Mouse (Mus musculus) liver, adult (tissue): ENCODE measurements around the gene Cecr2.

Experiments used
- GATA4 ChIP-seq: IDR thresholded peaks from 2 replicates; pipeline ENCODE4 v1.6.1; 2014; ENCODE audit warnings: mild to moderate bottlenecking, low read length; ENCODE audit not compliant: insufficient replicate concordance

Gene Cecr2

GRCm38 (mm10) chr6:120782948-120783347 lies 116.8 kb downstream of the Cecr2 start:
- TF ChIP-seq GATA4 = no peak

- no peak for TF ChIP-seq GATA4
Measured at GRCm38 (mm10) chr6:120784351-120784750, 118.2 kb downstream of the Cecr2 start.

GRCm38 (mm10) chr6:120788068-120788607 lies 122.0 kb downstream of the Cecr2 start:
- TF ChIP-seq GATA4 = no peak

- no peak for TF ChIP-seq GATA4
Measured at GRCm38 (mm10) chr6:120788904-120789303, 122.7 kb downstream of the Cecr2 start.

- no peak for TF ChIP-seq GATA4
Measured at GRCm38 (mm10) chr6:120790153-120790552, 124.0 kb downstream of the Cecr2 start.

- no peak for TF ChIP-seq GATA4
Measured at GRCm38 (mm10) chr6:120790717-120791116, 124.5 kb downstream of the Cecr2 start.

GRCm38 (mm10) chr6:120792947-120793346 lies 126.8 kb downstream of the Cecr2 start:
- TF ChIP-seq GATA4 = no peak

- no peak for TF ChIP-seq GATA4
Measured at GRCm38 (mm10) chr6:120795422-120796086, 129.4 kb downstream of the Cecr2 start.

GRCm38 (mm10) chr6:120796111-120796510 lies 129.9 kb downstream of the Cecr2 start:
- TF ChIP-seq GATA4 = no peak

- no peak for TF ChIP-seq GATA4
Measured at GRCm38 (mm10) chr6:120798019-120798418, 131.8 kb downstream of the Cecr2 start.

- TF ChIP-seq GATA4 = no peak
Measured at GRCm38 (mm10) chr6:120798905-120799304, 132.7 kb downstream of the Cecr2 start.

- no peak for TF ChIP-seq GATA4
Measured at GRCm38 (mm10) chr6:120799581-120800041, 133.4 kb downstream of the Cecr2 start.

GRCm38 (mm10) chr6:120806999-120807737 lies 141.0 kb downstream of the Cecr2 start:
- TF ChIP-seq GATA4 = no peak

- no peak for TF ChIP-seq GATA4
Measured at GRCm38 (mm10) chr6:120807738-120808081, 141.5 kb downstream of the Cecr2 start.

- no peak for TF ChIP-seq GATA4
Measured at GRCm38 (mm10) chr6:120819294-120819693, 153.1 kb downstream of the Cecr2 start.

GRCm38 (mm10) chr6:120820144-120820543 lies 154.0 kb downstream of the Cecr2 start:
- no peak for TF ChIP-seq GATA4
